Mouse (Mus musculus) heart, embryonic 15.5 days (tissue): ENCODE results near the gene Bsg. TPM values are rescaled to one million over a fixed set of nuclear protein-coding genes. Genes with fewer than 3 reads are reported as not detected.

Experiments
- ATAC-seq: fragments of 200-750 bp; cut with Nextera tagmentation; replicated peaks from 2 replicates; pipeline ENCODE4 v1.8.0; 2017; ENCODE audit warnings: low read depth, moderate TSS enrichment; ENCODE audit not compliant: insufficient number of reproducible peaks, insufficient read depth, low FRiP score
- H3K27ac ChIP-seq: fragments of 300-500 bp; sonication (generic); 2 replicates; pipeline ENCODE4 v1.5.1; 2015; ENCODE audit warnings: mild to moderate bottlenecking, inconsistent platforms
- H3K27me3 ChIP-seq: fragments of 300-500 bp; sonication (generic); 2 replicates; pipeline ENCODE4 v1.6.1; 2015; ENCODE audit warnings: inconsistent platforms
- H3K36me3 ChIP-seq: fragments of 300-500 bp; sonication (generic); 2 replicates; pipeline ENCODE4 v1.6.1; 2015; ENCODE audit warnings: mild to moderate bottlenecking, inconsistent platforms
- H3K4me1 ChIP-seq: fragments of 300-500 bp; sonication (generic); replicated peaks from 2 replicates; pipeline ENCODE4 v1.6.1; 2015; ENCODE audit warnings: inconsistent platforms
- H3K4me2 ChIP-seq: fragments of 300-500 bp; sonication (generic); 2 replicates; pipeline ENCODE4 v1.6.1; 2015; ENCODE audit warnings: inconsistent platforms, mild to moderate bottlenecking, moderate library complexity
- H3K4me3 ChIP-seq: fragments of 300-500 bp; sonication (generic); 2 replicates; pipeline ENCODE4 v1.5.1; 2015; ENCODE audit warnings: mild to moderate bottlenecking, inconsistent platforms
- H3K9ac ChIP-seq: fragments of 300-500 bp; sonication (generic); 2 replicates; pipeline ENCODE4 v1.6.1; 2015; ENCODE audit warnings: mild to moderate bottlenecking, inconsistent platforms
- H3K9me3 ChIP-seq: fragments of 300-500 bp; sonication (generic); replicated peaks from 2 replicates; pipeline ENCODE4 v1.6.1; 2016; ENCODE audit warnings: inconsistent platforms
- WGBS: fragments of 180-500 bp; shearing (Covaris S2); methylation state at CpG from one replicate; pipeline ENCODE4 v1.1.7; 2015; ENCODE audit warnings: mixed read lengths; 5-methylcytosine and 5-hydroxymethylcytosine counted together
- polyA plus RNA-seq: library from polyadenylated mRNA; unstranded; fragments of >200 nt; fragmentation: Nextera tagmentation; extraction: Ambion mirVana; gene quantifications from 2 replicates; pipeline ENCODE4 v1.2.1, GENCODE M21; 2015

Bsg gene
- polyA plus RNA-seq = 998 and 1,017 TPM in 2 replicates

- Histone ChIP-seq H3K4me1 (peaks cover 62% of the 10 kb centered on the region), H3K36me3 (0 out of 2 replicates have a peak, but pooled peaks cover 7% of the 10 kb centered on the region), H3K27me3 (no peaks in the 10 kb centered on the region), H3K4me2 (peak within 1 kb of the TSS; percentile 66), H3K4me3 (peak within 1 kb of the TSS; percentile 86), H3K27ac (peak within 1 kb of the TSS; percentile 88), H3K9me3 (no peaks in the 10 kb centered on the region), H3K9ac (peak within 1 kb of the TSS; percentile 91)
- WGBS = under 1% methylated on average over 60 of the region's 65 CpGs
- peak; percentile 96 for ATAC-seq
Observed at GRCm38 (mm10) chr10:79704065-79704969, at the start of gene Bsg. Bsg (plus strand) TSS chr10:79704491.

GRCm38 (mm10) chr10:79654946-79655395, 49.3 kb upstream of the Bsg start:
- no peak overlapping the region for H3K27ac ChIP-seq
- H3K9me3 ChIP-seq = no peaks in the 10 kb centered on the region
- no peaks in the 10 kb centered on the region for H3K36me3 ChIP-seq
- H3K27me3 ChIP-seq = peaks cover 20% of the 10 kb centered on the region
- no peak overlapping the region for H3K4me2 ChIP-seq
- H3K9ac ChIP-seq = no peak overlapping the region
- 46% methylated on average over 1 of the region's 1 CpGs for WGBS
- H3K4me3 ChIP-seq = no peak overlapping the region
- no peaks in the 10 kb centered on the region for H3K4me1 ChIP-seq
- ATAC-seq = no peak

- no peaks in the 10 kb centered on the region for H3K9me3 ChIP-seq
- H3K4me1 ChIP-seq = no peaks in the 10 kb centered on the region
- no peaks in the 10 kb centered on the region for H3K36me3 ChIP-seq
- no peak overlapping the region for H3K9ac ChIP-seq
- no peak overlapping the region for H3K4me3 ChIP-seq
- H3K27me3 ChIP-seq = peaks cover 11% of the 10 kb centered on the region
- 9% methylated on average over 4 of the region's 4 CpGs for WGBS
- H3K4me2 ChIP-seq = no peak overlapping the region
- H3K27ac ChIP-seq = no peak overlapping the region
- ATAC-seq = no peak
Observed at GRCm38 (mm10) chr10:79658829-79659228, 45.5 kb upstream of the Bsg start.

GRCm38 (mm10) chr10:79660298-79660697, 44.0 kb upstream of the Bsg start:
- no peak overlapping the region for H3K27ac ChIP-seq
- 67% methylated on average over 2 of the region's 2 CpGs for WGBS
- H3K4me2 ChIP-seq = no peak overlapping the region
- no peak for ATAC-seq
- no peak overlapping the region for H3K4me3 ChIP-seq
- H3K9me3 ChIP-seq = no peaks in the 10 kb centered on the region
- peaks cover 4% of the 10 kb centered on the region for H3K27me3 ChIP-seq
- H3K4me1 ChIP-seq = peaks cover 3% of the 10 kb centered on the region; the same call in 1 of the 2 replicates
- H3K36me3 ChIP-seq = no peaks in the 10 kb centered on the region
- H3K9ac ChIP-seq = no peak overlapping the region

GRCm38 (mm10) chr10:79661861-79662260, 42.4 kb upstream of the Bsg start:
- no peak overlapping the region for H3K9ac ChIP-seq
- 25% methylated on average over 3 of the region's 3 CpGs for WGBS
- H3K36me3 ChIP-seq = no peaks in the 10 kb centered on the region
- no peak overlapping the region for H3K4me2 ChIP-seq
- H3K9me3 ChIP-seq = no peaks in the 10 kb centered on the region
- no peak overlapping the region for H3K4me3 ChIP-seq
- ATAC-seq = no peak
- H3K27ac ChIP-seq = no peak overlapping the region
- peaks cover 4% of the 10 kb centered on the region; the same call in 1 of the 2 replicates for H3K27me3 ChIP-seq
- peaks cover 3% of the 10 kb centered on the region; the same call in 1 of the 2 replicates for H3K4me1 ChIP-seq

GRCm38 (mm10) chr10:79664131-79664665, 40.1 kb upstream of the Bsg start, which contains the start of gene Madcam1:
Madcam1 (plus strand) TSS chr10:79664559.
- no peak within 1 kb of the TSS for H3K4me3 ChIP-seq
- peaks cover 5% of the 10 kb centered on the region; the same call in 1 of the 2 replicates for H3K4me1 ChIP-seq
- no peak within 1 kb of the TSS for H3K9ac ChIP-seq
- no peaks in the 10 kb centered on the region for H3K9me3 ChIP-seq
- H3K27me3 ChIP-seq = peaks cover 4% of the 10 kb centered on the region; the same call in 1 of the 2 replicates
- 13% methylated on average over 13 of the region's 13 CpGs for WGBS
- H3K36me3 ChIP-seq = no peaks in the 10 kb centered on the region
- no peak within 1 kb of the TSS for H3K4me2 ChIP-seq
- no peak for ATAC-seq
- no peak within 1 kb of the TSS for H3K27ac ChIP-seq

GRCm38 (mm10) chr10:79665051-79665450, 39.2 kb upstream of the Bsg start:
- Histone ChIP-seq H3K27ac (no peak overlapping the region), H3K27me3 (peaks cover 4% of the 10 kb centered on the region; the same call in 1 of the 2 replicates), H3K9me3 (no peaks in the 10 kb centered on the region), H3K36me3 (no peaks in the 10 kb centered on the region), H3K4me2 (no peak overlapping the region), H3K4me1 (peaks cover 6% of the 10 kb centered on the region), H3K9ac (no peak overlapping the region), H3K4me3 (no peak overlapping the region)
- 81% methylated on average over 8 of the region's 8 CpGs for WGBS
- no peak for ATAC-seq

- WGBS = 66% methylated on average over 9 of the region's 9 CpGs
- Histone ChIP-seq H3K27me3 (peaks cover 4% of the 10 kb centered on the region; the same call in 1 of the 2 replicates), H3K4me3 (no peak overlapping the region), H3K4me2 (no peak overlapping the region), H3K36me3 (no peaks in the 10 kb centered on the region), H3K4me1 (peaks cover 17% of the 10 kb centered on the region), H3K9ac (no peak overlapping the region), H3K9me3 (no peaks in the 10 kb centered on the region), H3K27ac (no peak overlapping the region)
- ATAC-seq = no peak
Observed at GRCm38 (mm10) chr10:79666493-79666892, 37.8 kb upstream of the Bsg start.

GRCm38 (mm10) chr10:79668076-79668475, 36.2 kb upstream of the Bsg start:
- ATAC-seq = no peak
- H3K9me3 ChIP-seq = no peaks in the 10 kb centered on the region
- H3K4me2 ChIP-seq = no peak overlapping the region
- no peak overlapping the region for H3K9ac ChIP-seq
- H3K27ac ChIP-seq = no peak overlapping the region
- H3K4me1 ChIP-seq = peaks cover 17% of the 10 kb centered on the region
- H3K4me3 ChIP-seq = no peak overlapping the region
- peaks cover 4% of the 10 kb centered on the region; the same call in 1 of the 2 replicates for H3K27me3 ChIP-seq
- WGBS = 76% methylated on average over 5 of the region's 5 CpGs
- H3K36me3 ChIP-seq = no peaks in the 10 kb centered on the region

- Histone ChIP-seq H3K4me3 (peak within 1 kb of the TSS; percentile 62), H3K36me3 (no peaks in the 10 kb centered on the region), H3K9me3 (no peaks in the 10 kb centered on the region), H3K4me2 (peak within 1 kb of the TSS; percentile 73), H3K27ac (peak within 1 kb of the TSS; percentile 83), H3K4me1 (peaks cover 17% of the 10 kb centered on the region), H3K27me3 (peaks cover 4% of the 10 kb centered on the region; the same call in 1 of the 2 replicates), H3K9ac (peak within 1 kb of the TSS; percentile 64)
- peak; percentile 75 for ATAC-seq
- 0% methylated on average over 44 of the region's 45 CpGs for WGBS
Observed at GRCm38 (mm10) chr10:79668771-79669575, 35.3 kb upstream of the Bsg start, which contains the start of gene Tpgs1. Tpgs1 (plus strand) TSS chr10:79669369.
